Mouse (Mus musculus): Measurements from ENCODE around the gene Rilpl1.

DNA sequence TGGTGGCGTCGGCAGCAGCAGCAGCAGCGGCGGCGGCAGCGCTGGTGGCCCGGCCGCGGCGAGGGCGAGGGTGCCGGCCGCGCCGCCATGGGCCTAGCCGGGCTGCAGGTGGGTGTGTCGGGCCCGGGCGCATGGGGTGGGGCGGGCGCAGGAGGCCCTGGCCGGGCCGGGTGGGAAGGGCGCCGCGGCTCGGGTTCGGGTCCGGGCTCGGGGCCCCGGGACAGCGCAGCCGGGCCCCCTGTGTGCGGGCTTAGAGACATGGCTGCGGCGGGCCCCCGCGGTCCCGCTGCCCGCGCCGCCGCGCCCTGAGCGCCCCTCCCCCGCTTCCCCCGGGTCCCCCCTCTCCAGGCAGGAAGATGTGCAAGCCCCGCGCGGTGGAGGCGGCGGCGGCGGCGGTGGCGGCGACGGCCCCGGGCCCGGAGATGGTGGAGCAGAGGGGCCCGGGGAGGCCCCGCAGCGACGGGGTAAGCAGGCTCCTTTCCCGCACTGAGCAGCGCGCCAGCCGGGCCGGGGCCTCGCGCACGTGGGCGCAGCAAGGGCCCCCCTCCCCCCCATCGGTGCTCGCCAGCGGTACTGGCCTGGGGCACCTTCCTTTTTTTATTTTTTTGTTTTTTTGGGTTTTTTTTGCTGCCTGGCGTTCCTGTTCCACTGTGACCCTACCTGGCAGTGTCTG lies 85.4 kb downstream of the Rilpl1 start:
- TF ChIP-seq CTCF (IDR thresholded peaks at IDR 0.05; ENCODE audit: low read depth) (no peak), EP300 (optimal IDR thresholded peaks at IDR 0.05) (no peak)

Data from stomach, postnatal 0 days (tissue).